Mouse (Mus musculus) kidney, embryonic 15.5 days (tissue): ENCODE results near the gene Col23a1. TPM values are rescaled to one million over a fixed set of nuclear protein-coding genes. Genes with fewer than 3 reads are reported as not detected.
A peak's percentile ranks its signal among the peaks of the same experiment; 100 is the strongest.

Experiments used
- ATAC-seq: fragments of 200-750 bp; cut with Nextera tagmentation; replicated peaks from 2 replicates; pipeline ENCODE4 v1.8.0; 2017; ENCODE audit warnings: moderate TSS enrichment; ENCODE audit not compliant: low FRiP score
- H3K27ac ChIP-seq: fragments of 300-500 bp; sonication (generic); 2 replicates; pipeline ENCODE4 v1.5.1; 2015; ENCODE audit warnings: mild to moderate bottlenecking, inconsistent platforms
- H3K27me3 ChIP-seq: fragments of 300-500 bp; sonication (generic); 2 replicates; pipeline ENCODE4 v1.6.1; 2015; ENCODE audit warnings: inconsistent platforms
- H3K36me3 ChIP-seq: fragments of 300-500 bp; sonication (generic); 2 replicates; pipeline ENCODE4 v1.6.1; 2015; ENCODE audit warnings: inconsistent platforms
- H3K4me1 ChIP-seq: fragments of 300-500 bp; sonication (generic); 2 replicates; pipeline ENCODE4 v1.6.1; 2015; ENCODE audit warnings: inconsistent platforms
- H3K4me2 ChIP-seq: fragments of 300-500 bp; sonication (generic); 2 replicates; pipeline ENCODE4 v1.6.1; 2015; ENCODE audit warnings: moderate library complexity, mild to moderate bottlenecking, inconsistent platforms
- H3K4me3 ChIP-seq: fragments of 300-500 bp; sonication (generic); replicated peaks from 2 replicates; pipeline ENCODE4 v1.5.1; 2015; ENCODE audit warnings: mild to moderate bottlenecking, inconsistent platforms
- H3K9ac ChIP-seq: fragments of 300-500 bp; sonication (generic); 2 replicates; pipeline ENCODE4 v1.6.1; 2015; ENCODE audit warnings: mild to moderate bottlenecking, inconsistent platforms
- H3K9me3 ChIP-seq: fragments of 300-500 bp; sonication (generic); replicated peaks from 2 replicates; pipeline ENCODE4 v1.6.1; 2016; ENCODE audit warnings: inconsistent platforms
- WGBS: fragments of 180-500 bp; shearing (Covaris S2); methylation state at CpG from one replicate; pipeline ENCODE4 v1.1.7; 2015; ENCODE audit warnings: mixed read lengths; 5-methylcytosine and 5-hydroxymethylcytosine counted together
- polyA plus RNA-seq: library from polyadenylated mRNA; unstranded; fragments of >200 nt; fragmentation: Nextera tagmentation; extraction: Ambion mirVana; gene quantifications from 2 replicates; pipeline ENCODE4 v1.2.1, GENCODE M21; 2015

Gene Col23a1
- polyA plus RNA-seq, 1 experiment from 2014 or later = 11.5 TPM

GRCm38 (mm10) chr11:51590002-51590401 lies 300.3 kb downstream of the Col23a1 start:
- Histone ChIP-seq H3K27me3 (no peaks in the 10 kb centered on the region), H3K4me3 (no peak overlapping the region), H3K36me3 (peaks cover 93% of the 10 kb centered on the region)

GRCm38 (mm10) chr11:51591168-51591567 lies 301.4 kb downstream of the Col23a1 start:
- H3K27ac ChIP-seq = no peak overlapping the region
- H3K36me3 ChIP-seq = peaks cover 100% of the 10 kb centered on the region
- no peak overlapping the region for H3K9ac ChIP-seq
- no peak overlapping the region for H3K4me3 ChIP-seq
- H3K27me3 ChIP-seq = no peaks in the 10 kb centered on the region
- H3K4me2 ChIP-seq = no peak overlapping the region
- H3K9me3 ChIP-seq = no peaks in the 10 kb centered on the region
- peaks cover 5% of the 10 kb centered on the region for H3K4me1 ChIP-seq
- 42% methylated on average over 7 of the region's 7 CpGs for WGBS
- ATAC-seq = no peak

More at GRCm38 (mm10) chr11:51590002-51590401, 300.3 kb downstream of the Col23a1 start:
- Histone ChIP-seq H3K27ac (no peak overlapping the region), H3K9ac (no peak overlapping the region), H3K9me3 (no peaks in the 10 kb centered on the region), H3K4me1 (peaks cover 16% of the 10 kb centered on the region), H3K4me2 (no peak overlapping the region)
- no peak for ATAC-seq

DNA sequence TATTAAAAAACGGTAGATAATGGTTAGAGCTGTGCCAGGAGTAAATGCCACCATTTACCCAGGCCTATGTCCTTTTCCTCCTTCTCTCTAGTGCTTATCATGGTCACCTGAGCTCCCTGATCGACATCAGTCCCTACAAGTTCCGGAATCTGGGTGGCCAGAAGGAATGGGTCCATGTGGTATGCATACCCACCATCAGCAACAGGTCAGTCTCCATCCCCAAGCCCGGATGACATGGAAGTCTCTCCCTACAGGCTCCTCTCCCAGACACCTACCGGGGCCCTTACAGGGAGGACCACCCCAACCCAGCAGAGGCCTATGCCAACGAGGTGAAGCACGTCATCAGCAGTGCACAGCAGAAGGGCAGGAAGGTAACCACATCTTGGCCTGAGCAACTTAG lies 302.2 kb downstream of the Col23a1 start:
- Histone ChIP-seq H3K4me2 (no peak overlapping the region), H3K27me3 (no peaks in the 10 kb centered on the region), H3K27ac (no peak overlapping the region), H3K9ac (no peak overlapping the region), H3K9me3 (no peaks in the 10 kb centered on the region), H3K4me1 (0 out of 2 replicates have a peak, but pooled peaks cover 2% of the 10 kb centered on the region), H3K36me3 (peaks cover 100% of the 10 kb centered on the region), H3K4me3 (no peak overlapping the region)
- ATAC-seq = no peak
- WGBS = 89% methylated on average over 7 of the region's 7 CpGs

DNA sequence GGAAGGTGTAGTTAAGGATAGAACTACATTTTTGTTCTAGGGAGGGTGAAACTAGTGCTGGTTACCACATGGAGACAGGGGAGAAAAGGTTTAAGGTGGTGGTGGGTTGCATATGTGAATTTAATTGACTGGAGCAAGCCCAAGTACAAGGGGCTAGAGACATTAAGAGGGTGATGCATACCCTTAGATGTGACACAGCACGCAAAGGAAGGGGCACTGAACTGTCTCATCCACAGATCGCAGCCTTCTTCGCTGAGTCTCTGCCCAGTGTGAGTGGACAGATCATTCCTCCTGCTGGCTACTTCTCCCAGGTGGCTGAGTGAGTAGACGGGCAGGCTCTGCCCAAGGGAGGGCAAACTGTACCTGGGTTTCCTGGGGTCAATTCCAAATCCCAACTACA lies 303.6 kb downstream of the Col23a1 start:
- peaks cover 100% of the 10 kb centered on the region for H3K36me3 ChIP-seq
- no peak overlapping the region for H3K4me3 ChIP-seq
- 96% methylated on average over 4 of the region's 4 CpGs for WGBS
- no peak overlapping the region for H3K27ac ChIP-seq
- H3K9me3 ChIP-seq = no peaks in the 10 kb centered on the region
- no peak overlapping the region for H3K9ac ChIP-seq
- H3K4me1 ChIP-seq = no peaks in the 10 kb centered on the region
- no peak overlapping the region for H3K4me2 ChIP-seq
- H3K27me3 ChIP-seq = no peaks in the 10 kb centered on the region
- ATAC-seq = no peak

- Histone ChIP-seq H3K36me3 (peaks cover 100% of the 10 kb centered on the region), H3K27me3 (no peaks in the 10 kb centered on the region), H3K4me1 (no peaks in the 10 kb centered on the region), H3K4me2 (no peak overlapping the region), H3K27ac (no peak overlapping the region), H3K4me3 (no peak overlapping the region), H3K9ac (no peak overlapping the region), H3K9me3 (no peaks in the 10 kb centered on the region)
- no peak for ATAC-seq
- WGBS = 84% methylated on average over 6 of the region's 6 CpGs
Observed at GRCm38 (mm10) chr11:51593849-51594248, 304.1 kb downstream of the Col23a1 start.

- H3K27me3 ChIP-seq = no peaks in the 10 kb centered on the region
- H3K9ac ChIP-seq = no peak overlapping the region
- peaks cover 100% of the 10 kb centered on the region for H3K36me3 ChIP-seq
- 68% methylated on average over 3 of the region's 3 CpGs for WGBS
- no peaks in the 10 kb centered on the region for H3K9me3 ChIP-seq
- H3K4me3 ChIP-seq = no peak overlapping the region
- no peak overlapping the region for H3K27ac ChIP-seq
- no peaks in the 10 kb centered on the region for H3K4me1 ChIP-seq
- no peak for ATAC-seq
- no peak overlapping the region for H3K4me2 ChIP-seq
Observed at GRCm38 (mm10) chr11:51594715-51595350, 305.1 kb downstream of the Col23a1 start.

DNA sequence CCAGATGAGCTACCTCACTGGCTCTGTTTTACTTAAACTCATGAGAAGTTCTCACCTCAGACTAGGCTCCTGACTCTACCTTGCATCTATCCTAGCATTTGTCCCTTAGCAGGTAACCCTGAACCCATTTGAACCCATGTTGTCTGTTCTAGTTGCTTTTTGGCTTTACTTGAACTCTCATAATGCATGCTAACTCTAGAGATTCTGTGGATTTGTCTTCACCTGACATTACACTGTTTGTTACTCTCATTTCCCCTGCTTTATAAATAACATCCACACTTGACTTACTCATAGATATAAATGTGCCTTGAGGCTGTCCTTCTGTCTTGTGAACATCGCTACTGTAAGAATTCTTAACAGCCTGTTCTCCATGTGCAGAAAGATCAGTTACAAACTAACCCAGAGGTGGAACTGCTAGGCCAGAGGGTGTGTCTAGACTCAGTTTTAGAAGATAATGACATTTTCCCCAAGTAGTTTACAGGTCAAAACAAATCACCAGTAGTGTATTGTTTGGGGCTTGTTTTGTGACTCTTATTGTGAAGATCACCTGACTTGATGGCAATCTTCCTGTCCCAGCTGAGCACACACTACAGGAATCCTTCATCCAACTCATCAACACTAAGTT lies 305.9 kb downstream of the Col23a1 start:
- peaks cover 100% of the 10 kb centered on the region for H3K36me3 ChIP-seq
- H3K9me3 ChIP-seq = no peaks in the 10 kb centered on the region
- no peak overlapping the region for H3K4me3 ChIP-seq
- H3K27ac ChIP-seq = no peak overlapping the region
- H3K9ac ChIP-seq = no peak overlapping the region
- H3K27me3 ChIP-seq = no peaks in the 10 kb centered on the region
- no peak for ATAC-seq
- no peak overlapping the region for H3K4me2 ChIP-seq
- 95% methylated on average over 1 of the region's 1 CpGs for WGBS
- H3K4me1 ChIP-seq = no peaks in the 10 kb centered on the region

GRCm38 (mm10) chr11:51597553-51597952 lies 307.8 kb downstream of the Col23a1 start:
- peaks cover 12% of the 10 kb centered on the region for H3K4me1 ChIP-seq
- no peak overlapping the region for H3K4me2 ChIP-seq
- peaks cover 100% of the 10 kb centered on the region for H3K36me3 ChIP-seq
- no peak overlapping the region for H3K27ac ChIP-seq
- no peak for ATAC-seq
- H3K27me3 ChIP-seq = no peaks in the 10 kb centered on the region
- H3K9ac ChIP-seq = no peak overlapping the region
- WGBS = 83% methylated on average over 2 of the region's 2 CpGs
- no peak overlapping the region for H3K4me3 ChIP-seq
- no peaks in the 10 kb centered on the region for H3K9me3 ChIP-seq

- Histone ChIP-seq H3K4me2 (no peak overlapping the region), H3K9me3 (no peaks in the 10 kb centered on the region), H3K27me3 (no peaks in the 10 kb centered on the region), H3K4me1 (peaks cover 42% of the 10 kb centered on the region), H3K4me3 (no peak overlapping the region), H3K9ac (no peak overlapping the region), H3K27ac (peak overlapping the region; percentile 39; the same call in 1 of the 2 replicates), H3K36me3 (peaks cover 84% of the 10 kb centered on the region)
- WGBS = 83% methylated on average over 3 of the region's 3 CpGs
- ATAC-seq = no peak
Observed at GRCm38 (mm10) chr11:51602253-51602652, 312.5 kb downstream of the Col23a1 start.

DNA sequence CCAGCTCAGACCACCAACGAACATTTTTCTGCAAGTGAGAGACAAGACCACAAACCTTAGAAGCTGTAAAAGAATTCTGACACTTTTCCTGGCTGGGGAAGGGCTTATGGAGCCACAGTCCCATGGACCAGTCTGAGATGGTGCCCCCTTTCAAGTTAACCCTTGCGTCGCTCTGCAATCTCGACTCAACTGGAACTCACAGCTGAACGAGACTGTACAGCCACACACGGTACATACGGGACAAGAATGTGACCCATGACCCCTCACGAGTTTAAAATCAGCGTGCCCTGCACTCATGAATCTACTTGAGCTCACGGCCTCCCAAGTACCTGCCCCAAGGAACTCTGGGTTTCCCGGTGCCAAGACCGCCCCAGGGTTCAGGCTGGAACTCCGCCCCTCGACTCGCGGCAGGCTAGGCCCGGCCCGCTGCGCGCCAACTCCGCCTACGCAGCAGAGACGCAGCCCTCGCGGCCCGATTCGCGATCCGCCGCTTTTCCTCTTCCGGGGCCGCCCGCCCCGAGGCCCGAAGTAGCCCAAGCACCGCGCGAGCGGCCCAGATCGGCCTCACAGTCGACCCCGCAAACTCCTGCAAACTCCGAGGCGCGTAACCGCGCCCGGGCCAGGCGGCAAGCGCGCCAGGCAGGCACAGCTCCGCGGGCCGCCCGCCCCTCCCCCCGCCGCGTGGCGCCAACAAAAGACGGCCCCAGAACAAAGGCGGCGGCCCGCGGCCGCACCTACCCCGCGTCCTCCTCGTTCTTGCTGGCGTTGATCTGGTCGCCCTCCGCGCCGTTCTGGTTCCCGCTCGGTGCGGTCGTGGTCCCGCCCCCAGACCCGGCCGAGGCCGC lies 316.1 kb downstream of the Col23a1 start:
- under 1% methylated on average over 73 of the region's 81 CpGs for WGBS
- no peaks in the 10 kb centered on the region for H3K9me3 ChIP-seq
- H3K4me2 ChIP-seq = peak overlapping the region; percentile 76

GRCm38 (mm10) chr11:51606447-51607095 lies 316.9 kb downstream of the Col23a1 start, which contains the start of gene Hnrnpab:
Gene Hnrnpab, minus strand, starts transcription at chr11:51606847.
- peak; percentile 95 for ATAC-seq
- H3K4me3 ChIP-seq = peak within 1 kb of the TSS; percentile 95
- H3K4me1 ChIP-seq = peaks cover 43% of the 10 kb centered on the region
- H3K36me3 ChIP-seq = peaks cover 41% of the 10 kb centered on the region
- H3K27me3 ChIP-seq = no peaks in the 10 kb centered on the region
- no peaks in the 10 kb centered on the region for H3K9me3 ChIP-seq
- H3K4me2 ChIP-seq = peak within 1 kb of the TSS; percentile 76
- under 1% methylated on average over 91 of the region's 91 CpGs for WGBS
- H3K9ac ChIP-seq = peak within 1 kb of the TSS; percentile 99
- peak within 1 kb of the TSS; percentile 96 for H3K27ac ChIP-seq

More for the DNA sequence above, 316.1 kb downstream of the Col23a1 start:
- Histone ChIP-seq H3K4me1 (peaks cover 46% of the 10 kb centered on the region), H3K9ac (peak overlapping the region; percentile 99), H3K36me3 (peaks cover 49% of the 10 kb centered on the region), H3K4me3 (peak overlapping the region; percentile 95), H3K27me3 (no peaks in the 10 kb centered on the region), H3K27ac (peak overlapping the region; percentile 96)
- ATAC-seq = peak; percentile 81
